Mouse (Mus musculus) hindbrain, embryonic 13.5 days (tissue): ENCODE results near the gene Calcr. TPM values are rescaled to one million over a fixed set of nuclear protein-coding genes. Genes with fewer than 3 reads are reported as not detected.
"Not testable (repeated sequence)": the region's sequence is repeated elsewhere in the genome, so short reads cannot be mapped to it uniquely, and the experiment has no call there.

Experiments
- ATAC-seq: fragments of 200-750 bp; cut with Nextera tagmentation; 2 replicates; pipeline ENCODE4 v1.8.0; 2017; ENCODE audit warnings: moderate TSS enrichment; ENCODE audit not compliant: low FRiP score
- H3K27ac ChIP-seq: fragments of 300-500 bp; sonication (generic); 2 replicates; pipeline ENCODE4 v1.5.1; 2015; ENCODE audit warnings: inconsistent platforms, mild to moderate bottlenecking, moderate library complexity
- H3K27me3 ChIP-seq: fragments of 300-500 bp; sonication (generic); 2 replicates; pipeline ENCODE4 v1.6.1; 2015; ENCODE audit warnings: mild to moderate bottlenecking, inconsistent platforms
- H3K36me3 ChIP-seq: fragments of 300-500 bp; sonication (generic); 2 replicates; pipeline ENCODE4 v1.6.1; 2015; ENCODE audit warnings: mild to moderate bottlenecking, inconsistent platforms
- H3K4me1 ChIP-seq: fragments of 300-500 bp; sonication (generic); replicated peaks from 2 replicates; pipeline ENCODE4 v1.6.1; 2015; ENCODE audit warnings: inconsistent platforms
- H3K4me2 ChIP-seq: fragments of 300-500 bp; sonication (generic); 2 replicates; pipeline ENCODE4 v1.6.1; 2015; ENCODE audit warnings: inconsistent platforms, mild to moderate bottlenecking, moderate library complexity
- H3K4me3 ChIP-seq: fragments of 300-500 bp; sonication (generic); 2 replicates; pipeline ENCODE4 v1.5.1; 2015; ENCODE audit warnings: mild to moderate bottlenecking, inconsistent platforms
- H3K9ac ChIP-seq: fragments of 300-500 bp; sonication (generic); 2 replicates; pipeline ENCODE4 v1.6.1; 2015; ENCODE audit warnings: mild to moderate bottlenecking, inconsistent platforms
- H3K9me3 ChIP-seq: fragments of 300-500 bp; sonication (generic); 2 replicates; pipeline ENCODE4 v1.6.1; 2016; ENCODE audit warnings: inconsistent platforms
- whole genome bisulfite sequencing: fragments of 180-500 bp; shearing (Covaris S2); methylation state at CpG from one replicate; pipeline ENCODE4 v1.1.7; 2015; 5-methylcytosine and 5-hydroxymethylcytosine counted together
- microRNA counts: library from miRNA; unstranded; fragments of <30 nt; microRNA quantifications from one replicate; lab custom pipeline; 2016
- microRNA-seq: library from miRNA; unstranded; fragments of <30 nt; microRNA quantifications from one replicate; pipeline ENCODE4, GENCODE M21; 2016
- polyA plus RNA-seq: library from polyadenylated mRNA; unstranded; fragments of >200 nt; fragmentation: Nextera tagmentation; extraction: Ambion mirVana; gene quantifications from 2 replicates; pipeline ENCODE4 v1.2.1, GENCODE M21; 2015

The Calcr gene
- polyA plus RNA-seq, 1 experiment from 2014 or later = 5.4 TPM

- not testable (repeated sequence) for H3K27ac ChIP-seq, H3K9ac ChIP-seq, H3K9me3 ChIP-seq, H3K4me1 ChIP-seq, H3K4me3 ChIP-seq, H3K27me3 ChIP-seq, ATAC-seq, H3K4me2 ChIP-seq, H3K36me3 ChIP-seq
- 89% methylated on average over 4 of the region's 4 CpGs for whole genome bisulfite sequencing
These were observed 92.6 kb downstream of the Calcr start for GRCm38 (mm10) chr6:3671941-3672340.

- ATAC-seq = no peak
- H3K27ac ChIP-seq = no peak overlapping the region
- no peaks in the 10 kb centered on the region for H3K36me3 ChIP-seq
- H3K4me2 ChIP-seq = no peak overlapping the region
- H3K9ac ChIP-seq = no peak overlapping the region
- H3K4me3 ChIP-seq = no peak overlapping the region
- H3K27me3 ChIP-seq = no peaks in the 10 kb centered on the region
- WGBS = 74% methylated on average over 10 of the region's 10 CpGs
- H3K9me3 ChIP-seq = no peaks in the 10 kb centered on the region
- H3K4me1 ChIP-seq = no peaks in the 10 kb centered on the region
These were observed 100.3 kb downstream of the Calcr start for GRCm38 (mm10) chr6:3664147-3664716.

GRCm38 (mm10) chr6:3658405-3658804, 106.1 kb downstream of the Calcr start:
- H3K27ac ChIP-seq = no peak overlapping the region
- H3K9ac ChIP-seq = no peak overlapping the region
- 95% methylated on average over 4 of the region's 4 CpGs for WGBS
- no peak for ATAC-seq
- no peaks in the 10 kb centered on the region for H3K36me3 ChIP-seq
- H3K27me3 ChIP-seq = no peaks in the 10 kb centered on the region
- H3K4me2 ChIP-seq = no peak overlapping the region
- H3K9me3 ChIP-seq = no peaks in the 10 kb centered on the region
- H3K4me3 ChIP-seq = no peak overlapping the region
- no peaks in the 10 kb centered on the region for H3K4me1 ChIP-seq

MicroRNA genes within 50 kb of the gene (microRNA counts, 519-probe panel; counts per million panel counts)
- microRNA mmu-miR-489 (lab: Ali Mortazavi, UCI) (1,803 counts per million, percentile 9 among the panel's probes with 10 or more counts), microRNA mmu-miR-653 (lab: Ali Mortazavi, UCI) (51.3 counts per million)

Small RNAs within 50 kb of the gene (microRNA-seq; reads per million reads assigned to microRNA genes)
- not detected for gene Mir489
- 3.5 reads per million, percentile 10 among the genes with 10 or more reads in this experiment for gene Mir653

Other genes starting within 250 kb of the Calcr start
- gene Tfpi2, start 224.2 kb upstream of the Calcr start, polyA plus RNA-seq = 0.29 and 1.00 TPM in 2 replicates
- not detected in 2 replicates for gene Gngt1, start 229.1 kb upstream of the Calcr start, polyA plus RNA-seq
- 32.6 and 35.2 TPM in 2 replicates for gene Gng11, start 239.2 kb upstream of the Calcr start, polyA plus RNA-seq